Mouse (Mus musculus) urinary bladder, postnatal 4 days (tissue): ENCODE data around the gene Vmn2r26.
"Not testable (repeated sequence)": the region's sequence is repeated elsewhere in the genome, so short reads cannot be mapped to it uniquely, and the experiment has no call there.

Experiments used
- DNase-seq, 2 experiments: peaks; one replicate each; pipeline ENCODE4 v3.0.0; 2021 to 2022; ENCODE audit warnings: low spot score in 2 of 2

The Vmn2r26 gene

DNA sequence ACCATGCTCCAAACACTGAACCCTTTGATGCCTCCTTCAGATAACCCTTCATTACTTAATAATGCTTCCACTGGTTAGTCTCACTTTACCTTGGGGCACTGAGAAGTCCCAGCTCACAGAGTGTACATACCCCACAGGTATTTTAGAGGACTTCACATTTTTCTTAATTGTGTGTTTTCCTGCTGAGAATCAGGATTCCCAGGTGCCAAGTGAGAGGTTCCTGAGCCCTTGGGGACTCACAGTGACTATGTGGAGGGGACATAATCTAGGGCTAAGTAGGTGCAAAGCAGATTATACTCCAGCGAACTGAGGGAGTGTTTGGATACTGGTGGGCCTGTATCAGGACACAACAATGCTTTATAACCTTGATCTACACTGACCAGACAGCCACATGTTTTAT, at the start of gene Vmn2r26:
Gene Vmn2r26, plus strand, starts transcription at position 301 of the 400 bp plus-strand sequence.
- not testable (repeated sequence) for DNase-seq

DNA sequence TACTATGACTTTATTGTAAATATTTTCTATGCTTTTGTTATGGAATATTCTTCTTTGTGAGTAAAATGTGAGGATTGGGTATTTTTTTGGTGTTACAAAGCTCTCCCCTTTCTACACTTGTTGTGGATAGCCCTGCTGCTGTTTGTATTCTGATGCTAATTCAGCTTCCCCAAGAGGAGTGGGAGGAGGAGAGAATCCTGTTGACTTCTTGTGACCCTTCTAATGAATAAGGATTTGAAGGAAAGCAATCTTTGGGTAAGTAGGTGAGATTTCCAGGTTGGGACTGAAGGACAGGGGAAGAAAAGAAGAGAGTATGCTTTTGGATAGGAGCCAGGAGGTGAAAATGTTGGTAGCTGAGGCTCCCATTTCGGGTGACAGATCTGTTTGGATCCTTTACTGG, 3.5 kb upstream of the Vmn2r26 start:
- no peak for DNase-seq

DNA sequence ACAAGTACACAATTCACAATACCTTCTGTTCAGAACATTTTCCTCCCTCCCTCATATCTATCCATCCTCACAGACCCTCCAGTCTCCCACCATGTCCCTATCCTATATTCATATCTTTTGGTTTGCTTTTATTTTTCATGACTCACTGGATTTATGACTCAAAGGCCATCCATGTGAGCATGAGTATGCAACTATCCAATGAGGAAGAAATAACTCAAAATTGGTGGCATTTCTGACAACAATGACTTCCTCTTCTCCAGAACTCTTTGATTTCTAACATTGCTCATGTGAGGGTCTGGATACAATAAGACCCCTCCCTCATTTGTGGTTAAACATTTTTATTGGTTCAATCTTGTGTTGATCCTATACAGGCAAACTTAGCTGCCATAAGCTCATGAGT, 24.0 kb downstream of the Vmn2r26 start:
- no peak for DNase-seq

DNA sequence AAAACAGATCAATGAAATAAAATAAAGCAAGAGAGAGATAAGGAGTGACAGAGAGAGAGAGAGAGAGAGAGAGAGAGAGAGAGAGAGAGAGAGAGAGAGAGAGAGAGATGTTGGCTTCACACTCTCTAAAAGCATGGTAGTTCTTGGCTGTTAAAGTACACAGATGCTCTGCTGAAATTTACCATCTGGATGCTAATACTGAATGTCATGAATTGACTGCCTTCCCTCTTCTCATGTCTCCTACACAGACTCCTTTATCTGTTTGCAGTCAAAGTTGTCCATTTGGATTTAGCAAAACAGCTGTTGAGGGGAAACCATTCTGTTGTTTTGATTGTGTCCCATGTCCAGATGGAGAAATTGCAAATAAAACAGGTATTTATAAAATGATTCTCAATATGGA, 29.2 kb downstream of the Vmn2r26 start:
- DNase-seq, result not testable (repeated sequence)

DNA sequence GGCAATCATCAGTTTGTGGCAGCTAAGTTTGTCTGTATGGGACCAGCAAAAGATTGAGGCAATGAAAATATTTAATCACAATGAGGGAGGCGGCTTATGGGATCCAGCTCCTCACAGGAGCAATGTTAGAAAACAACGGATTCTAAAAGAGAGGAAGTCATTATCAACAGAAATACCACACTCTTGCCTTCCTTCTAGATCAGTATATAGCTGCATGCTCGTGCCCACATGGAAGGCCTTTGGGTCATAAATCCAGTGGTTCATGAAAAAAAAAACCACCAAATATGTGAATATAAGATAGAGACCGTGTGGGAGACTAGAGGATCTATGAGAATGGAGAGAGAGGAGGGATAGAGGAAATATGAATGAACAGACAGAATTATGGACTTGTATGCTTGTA, 78.0 kb downstream of the Vmn2r26 start:
- no peak for DNase-seq
